Mouse (Mus musculus) thymus, adult 2 months (tissue): ENCODE results near the gene Spata5.

ENCODE experiments used
- CTCF ChIP-seq: fragments of 200-500 bp; IDR thresholded peaks from 2 replicates; pipeline ENCODE4 v1.5.1; 2012; ENCODE audit warnings: mild to moderate bottlenecking, control low read depth, low read length, moderate library complexity, borderline replicate concordance; ENCODE audit not compliant: control insufficient read depth, poor library complexity, insufficient read depth; ENCODE audit errors: extremely low read depth
- POLR2A ChIP-seq: fragments of 200-500 bp; IDR thresholded peaks from 2 replicates; pipeline ENCODE4 v1.6.1; 2012; ENCODE audit warnings: mild to moderate bottlenecking, low read length, control low read depth, moderate library complexity; ENCODE audit not compliant: control insufficient read depth, poor library complexity, insufficient read depth; ENCODE audit errors: extremely low read depth

GRCm38 (mm10) chr3:37488173-37488572 is 68.5 kb downstream of the Spata5 start:
- TF ChIP-seq CTCF (no peak), POLR2A (no peak)
